Mouse (Mus musculus): ENCODE results near the gene Dact3.

DNA sequence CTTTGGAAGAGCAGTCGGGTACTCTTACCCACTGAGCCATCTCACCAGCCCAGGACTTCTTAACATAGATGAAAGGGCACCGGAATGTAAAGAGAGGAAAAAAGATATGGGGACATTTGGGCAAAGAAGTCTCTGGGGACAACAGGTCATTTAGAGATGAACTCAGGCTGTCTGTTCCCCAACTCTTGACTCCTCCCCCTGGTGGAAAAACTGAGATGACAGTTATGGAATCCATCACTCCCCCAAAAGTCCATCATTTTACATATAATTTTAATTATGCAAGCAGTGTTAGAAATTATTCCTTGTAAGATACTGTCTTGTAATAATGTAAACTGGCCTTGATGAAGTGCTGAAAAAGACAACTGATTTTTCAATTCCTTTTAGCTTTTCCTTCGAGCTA, 2.6 kb downstream of the Dact3 start:
- no peak for TF ChIP-seq CTCF (IDR thresholded peaks at IDR 0.05; ENCODE audit: borderline replicate concordance, insufficient read depth, low read length)
- no peak for TF ChIP-seq POLR2A (IDR thresholded peaks at IDR 0.05; ENCODE audit: low read depth, low read length)
